Mouse (Mus musculus): ENCODE results near the gene Nppc.
A peak's percentile ranks its signal among the peaks of the same experiment; 100 is the strongest.

Nppc gene

GRCm38 (mm10) chr1:86652675-86653074, 17.7 kb downstream of the Nppc start:
- no peak for DNase-seq (ENCODE audit: low read depth, low spot score)

- DNase-seq (ENCODE audit: low read depth, low spot score) = no peak
These were observed 20.1 kb downstream of the Nppc start for GRCm38 (mm10) chr1:86650272-86650671.

- peak; percentile 33 for DNase-seq (ENCODE audit: low read depth, low spot score)
These were observed 22.9 kb downstream of the Nppc start for GRCm38 (mm10) chr1:86647517-86647916.

GRCm38 (mm10) chr1:86643101-86643809, 27.1 kb downstream of the Nppc start:
- DNase-seq (ENCODE audit: low read depth, low spot score) = no peak

- DNase-seq (ENCODE audit: low read depth, low spot score) = no peak
These were observed 35.5 kb downstream of the Nppc start for GRCm38 (mm10) chr1:86634751-86635359.

- no peak for DNase-seq (ENCODE audit: low read depth, low spot score)
These were observed 36.3 kb downstream of the Nppc start for GRCm38 (mm10) chr1:86633840-86634750.

- DNase-seq (ENCODE audit: low read depth, low spot score) = no peak
These were observed 36.9 kb downstream of the Nppc start for GRCm38 (mm10) chr1:86633434-86633833.

GRCm38 (mm10) chr1:86632732-86633380, 37.5 kb downstream of the Nppc start:
- DNase-seq (ENCODE audit: low read depth, low spot score) = no peak

GRCm38 (mm10) chr1:86630527-86630926, 39.8 kb downstream of the Nppc start:
- DNase-seq (ENCODE audit: low read depth, low spot score) = no peak

GRCm38 (mm10) chr1:86629936-86630335, 40.4 kb downstream of the Nppc start:
- no peak for DNase-seq (ENCODE audit: low read depth, low spot score)

- no peak for DNase-seq (ENCODE audit: low read depth, low spot score)
These were observed 42.1 kb downstream of the Nppc start for GRCm38 (mm10) chr1:86628270-86628669.

- DNase-seq (ENCODE audit: low read depth, low spot score) = no peak
These were observed 47.1 kb downstream of the Nppc start for GRCm38 (mm10) chr1:86623001-86624000.

- no peak for DNase-seq (ENCODE audit: low read depth, low spot score)
These were observed 48.1 kb downstream of the Nppc start for GRCm38 (mm10) chr1:86622296-86622695.

- DNase-seq (ENCODE audit: low read depth, low spot score) = no peak
These were observed 51.8 kb downstream of the Nppc start for GRCm38 (mm10) chr1:86618454-86619125.

Measured in WW6 (cell line).